ENCODE assay signal across 30 mouse cellular contexts in the genomic region with DNA sequence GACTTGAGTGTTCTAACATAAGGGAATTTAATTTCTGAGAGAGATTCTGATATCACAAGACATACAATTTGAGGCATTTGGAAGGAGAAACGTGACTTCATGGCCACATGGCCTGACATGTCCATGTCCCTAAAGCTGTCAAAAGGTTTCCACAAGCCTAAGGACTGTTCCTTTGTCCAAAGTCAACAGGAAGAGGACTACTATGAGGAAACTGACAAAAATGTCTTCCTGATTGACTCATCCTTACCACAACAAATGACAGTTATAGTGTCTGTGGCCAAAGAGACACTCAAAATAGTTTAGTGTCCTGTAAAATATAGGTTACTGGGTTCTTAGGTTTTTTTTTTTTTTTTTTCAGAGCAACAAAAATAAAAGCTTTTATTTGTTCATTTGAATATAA. TPM values are rescaled to one million over a fixed set of nuclear protein-coding genes. Genes with fewer than 3 reads are reported as not detected.
"Had no signal": no experiment of that assay in that cellular context is flagged by ENCODE, and none has a peak within 500 bp of the region (broad histone marks: within the 10 kb centered on the region; RNA-seq: fewer than 3 reads in every experiment).

No protein-coding gene starts in this region.

- H3K4me1 ChIP-seq: lung, embryonic 15.5 days; midbrain, embryonic 10.5 days; midbrain, embryonic 13.5 days; neural tube, embryonic 12.5 days; neural tube, embryonic 15.5 days had no signal

- H3K36me3 ChIP-seq: lung, embryonic 15.5 days; midbrain, embryonic 10.5 days; midbrain, embryonic 13.5 days; neural tube, embryonic 12.5 days; neural tube, embryonic 15.5 days had no signal

- H3K27me3 ChIP-seq: lung, embryonic 15.5 days; megakaryocyte, embryonic 14.5 days; midbrain, embryonic 13.5 days; neural tube, embryonic 12.5 days; neural tube, embryonic 15.5 days had no signal

- H3K27ac ChIP-seq: kidney, postnatal 0 days; layer of hippocampus, adult 2 months; liver, embryonic 14.5 days; lung, embryonic 15.5 days; midbrain, embryonic 10.5 days; midbrain, embryonic 13.5 days; neural tube, embryonic 12.5 days; neural tube, embryonic 15.5 days; stomach, postnatal 0 days had no signal

- H3K4me3 ChIP-seq: layer of hippocampus, adult 2 months; lung, embryonic 15.5 days; megakaryocyte, embryonic 14.5 days; midbrain, embryonic 10.5 days; midbrain, embryonic 13.5 days; neural tube, embryonic 12.5 days; neural tube, embryonic 15.5 days had no signal

- H3K9me3 ChIP-seq: lung, embryonic 15.5 days; megakaryocyte, embryonic 14.5 days; midbrain, embryonic 10.5 days; midbrain, embryonic 13.5 days; neural tube, embryonic 12.5 days; neural tube, embryonic 15.5 days had no signal

- H3K4me2 ChIP-seq: lung, embryonic 15.5 days; midbrain, embryonic 13.5 days; neural tube, embryonic 12.5 days; neural tube, embryonic 15.5 days had no signal

- DNase-seq: kidney, adult 11 months; kidney, postnatal 25 days; layer of hippocampus, adult 9-11 months; lung, adult 18-20 months; lung, postnatal 10 days; lung, postnatal 4 days; right cerebral cortex, adult 18-20 months; right cerebral cortex, postnatal 14 days; right cerebral cortex, postnatal 4 days; thymus, adult 2 months; thymus, postnatal 25 days had no signal

- H3K9ac ChIP-seq: liver, embryonic 14.5 days; lung, embryonic 15.5 days; midbrain, embryonic 13.5 days; neural tube, embryonic 12.5 days; neural tube, embryonic 15.5 days had no signal

- ATAC-seq: midbrain, embryonic 13.5 days had no signal

RNA-seq across cellular contexts. Expression of a gene that starts 15.0 kb away (rescaled TPM):
- total RNA-seq: layer of hippocampus, adult 2 months; left cerebral cortex, adult 18-20 months; left cerebral cortex, postnatal 36 days had no signal

RNA-seq across cellular contexts. Expression of a gene that starts 19.9 kb away (rescaled TPM):
- total RNA-seq: layer of hippocampus, adult 2 months; layer of hippocampus, postnatal 25 days; left cerebral cortex, adult 18-20 months; left cerebral cortex, postnatal 36 days had no signal
- polyA plus RNA-seq: kidney, embryonic 14.5 days; large intestine, adult 2 months; limb, embryonic 11.5 days; limb, embryonic 14.5 days; liver, adult 2 months; lung, embryonic 15.5 days; midbrain, embryonic 10.5 days; midbrain, embryonic 13.5 days; neural tube, embryonic 12.5 days; neural tube, embryonic 15.5 days; stomach, embryonic 14.5 days; thymus, adult 2 months had no signal
